Mouse (Mus musculus) c-Kit-negative CD71-positive TER-119-positive erythroid progenitor cells, embryonic 14.5 days (primary cell): ENCODE results near the gene Ddx39.

ENCODE experiments used
- DNase-seq: peaks from one replicate; pipeline ENCODE4 v3.0.0-alpha.2; 2013; ENCODE audit warnings: low read depth, low spot score

Ddx39 gene

DNA sequence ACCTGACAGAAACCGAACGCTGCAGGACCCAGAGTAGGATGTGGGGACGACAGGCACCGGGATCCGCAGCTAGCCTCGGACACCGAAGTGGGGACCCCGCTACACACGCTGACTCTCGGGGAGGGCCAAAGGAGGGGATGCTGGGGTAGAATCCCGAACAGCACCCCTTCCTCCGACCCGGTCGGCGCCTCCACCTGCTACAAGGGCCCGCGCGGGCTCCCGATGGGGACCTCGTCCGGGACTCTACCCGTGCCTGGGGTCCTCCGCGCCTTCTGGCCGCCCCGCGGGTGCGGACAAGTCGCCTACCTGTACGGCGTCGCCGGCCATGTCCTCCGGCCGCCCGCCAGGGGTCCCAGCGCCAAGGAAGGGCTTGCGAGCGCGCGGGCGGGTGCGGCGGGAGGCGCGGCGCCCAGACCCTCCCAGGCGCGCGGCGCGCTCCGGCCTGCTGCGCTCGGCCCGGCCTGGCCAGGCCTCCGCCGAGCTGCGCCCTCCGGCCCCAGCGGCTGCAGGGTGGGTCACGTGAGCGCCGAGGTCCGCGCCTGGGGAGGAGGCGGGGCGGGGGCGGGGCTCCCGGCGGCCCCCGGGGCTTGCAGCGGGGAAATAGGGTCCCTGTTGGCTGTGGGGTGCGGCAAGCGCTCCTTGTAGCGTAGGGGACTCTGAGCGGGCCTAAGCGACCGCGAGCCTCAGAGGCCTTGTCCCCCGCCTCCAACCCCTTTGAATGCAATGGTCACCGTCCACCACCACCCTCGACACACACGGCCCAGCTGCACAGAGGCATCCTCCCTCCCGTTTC, 16.1 kb upstream of the Ddx39 start, which contains the start of gene Pkn1:
Gene Pkn1 (minus strand): TSS at position 519 of the 793 bp plus-strand sequence.
- no peak for DNase-seq

DNA sequence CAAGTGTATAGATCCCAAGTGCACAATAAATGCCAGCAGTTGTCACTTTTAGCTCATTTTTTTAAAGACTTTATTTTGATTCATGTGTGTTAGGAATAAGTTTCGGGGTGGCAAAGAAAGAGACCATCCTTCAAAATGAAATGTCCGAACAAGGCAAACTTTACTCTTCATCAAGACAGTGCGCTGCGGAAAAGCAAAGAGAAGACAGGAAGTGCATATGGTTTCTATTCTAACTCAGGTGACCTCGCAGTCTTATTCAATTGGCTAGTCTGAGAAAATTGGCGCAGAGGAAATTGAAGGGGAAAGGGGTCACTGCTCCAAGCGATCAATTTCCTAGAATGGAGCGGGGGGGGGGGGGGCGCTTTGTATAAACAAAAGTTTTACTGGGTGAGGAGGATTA, 15.4 kb upstream of the Ddx39 start:
- no peak for DNase-seq

- DNase-seq = no peak
Observed at GRCm38 (mm10) chr8:83700423-83701085, 14.4 kb upstream of the Ddx39 start.

GRCm38 (mm10) chr8:83703426-83703825, 11.6 kb upstream of the Ddx39 start:
- no peak for DNase-seq

DNA sequence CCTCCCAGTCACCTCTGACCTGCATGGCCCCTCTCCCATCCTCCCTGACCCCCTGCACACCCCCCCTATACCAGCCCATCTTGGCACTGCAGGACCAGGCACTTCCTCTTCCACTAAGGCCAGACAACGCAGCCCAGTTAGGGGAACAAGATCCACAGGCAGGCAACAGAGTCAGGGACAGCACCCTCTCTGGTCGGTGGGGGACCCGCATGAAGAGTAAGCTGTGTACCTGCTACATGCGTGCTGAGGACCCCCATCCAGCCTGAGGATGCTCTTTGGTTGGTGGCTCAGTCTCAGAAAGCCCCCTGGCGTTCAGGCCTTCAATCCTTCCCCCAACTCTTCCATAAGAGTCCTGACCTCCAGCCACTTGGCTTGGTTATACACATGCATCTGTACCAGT, 8.6 kb upstream of the Ddx39 start:
- no peak for DNase-seq

DNA sequence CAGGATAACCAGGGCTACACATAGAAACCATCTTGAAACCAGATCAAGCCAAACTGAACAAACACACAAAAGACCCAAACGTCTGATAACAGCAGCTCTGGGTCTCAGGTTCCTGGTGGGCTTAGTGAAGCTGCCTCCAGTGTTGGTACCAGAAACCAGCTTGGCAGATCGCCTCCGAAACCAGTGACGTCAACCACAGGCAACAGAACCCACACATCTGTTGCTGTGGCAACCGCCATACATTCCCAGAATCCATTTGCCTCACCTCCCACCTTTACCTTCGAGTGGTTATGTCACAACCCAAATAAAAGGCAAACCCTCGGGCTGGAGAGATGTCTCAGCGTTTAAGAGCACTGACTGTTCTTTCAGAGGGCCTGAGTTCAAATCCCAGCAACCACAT, 7.4 kb upstream of the Ddx39 start:
- DNase-seq = no peak

GRCm38 (mm10) chr8:83714676-83715030, 324 bp upstream of the Ddx39 start:
- no peak for DNase-seq

DNA sequence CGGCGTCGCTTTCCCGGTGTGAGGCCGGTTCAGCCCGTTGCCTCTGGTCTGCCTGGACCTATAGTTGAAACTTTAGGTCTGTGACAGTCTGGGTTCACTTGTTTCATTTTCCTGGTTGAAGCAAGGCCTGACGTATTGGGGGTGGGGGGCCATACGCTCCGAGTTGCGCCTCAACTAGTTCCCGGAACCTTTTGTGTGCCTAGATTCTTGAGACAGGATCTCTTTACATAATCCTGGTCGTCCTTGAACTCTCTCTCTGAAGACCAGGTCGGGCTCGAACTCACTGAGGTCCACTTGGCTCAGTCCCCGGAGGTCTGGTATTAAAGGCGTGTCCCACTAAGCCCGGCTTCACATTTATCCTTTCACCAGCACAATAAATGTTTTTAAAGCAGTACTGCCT, 794 bp downstream of the Ddx39 start:
- DNase-seq = no peak

DNA sequence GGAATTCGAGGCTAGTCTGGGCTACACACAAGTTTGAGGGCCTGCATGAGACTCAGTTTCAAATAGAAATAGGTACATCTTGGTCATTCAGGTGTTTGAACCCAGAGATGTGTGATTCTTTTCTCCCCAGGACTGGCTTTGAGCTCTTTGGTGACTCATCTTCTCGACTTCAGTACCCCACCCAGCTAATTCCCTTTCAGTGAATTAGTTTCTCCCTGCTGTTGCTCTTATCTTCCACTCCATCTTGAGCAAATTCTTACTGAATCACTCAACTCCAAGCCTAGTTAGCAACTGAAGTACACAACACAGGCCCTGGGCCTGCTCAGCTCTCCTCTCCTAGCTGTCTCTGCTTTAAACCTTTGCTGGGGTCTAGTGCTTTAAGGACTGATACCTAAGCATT, 1.6 kb downstream of the Ddx39 start:
- peak; percentile 60 for DNase-seq

GRCm38 (mm10) chr8:83719048-83719447, 4.1 kb downstream of the Ddx39 start:
- DNase-seq = no peak

- DNase-seq = no peak
Observed at GRCm38 (mm10) chr8:83719693-83720092, 4.7 kb downstream of the Ddx39 start.

DNA sequence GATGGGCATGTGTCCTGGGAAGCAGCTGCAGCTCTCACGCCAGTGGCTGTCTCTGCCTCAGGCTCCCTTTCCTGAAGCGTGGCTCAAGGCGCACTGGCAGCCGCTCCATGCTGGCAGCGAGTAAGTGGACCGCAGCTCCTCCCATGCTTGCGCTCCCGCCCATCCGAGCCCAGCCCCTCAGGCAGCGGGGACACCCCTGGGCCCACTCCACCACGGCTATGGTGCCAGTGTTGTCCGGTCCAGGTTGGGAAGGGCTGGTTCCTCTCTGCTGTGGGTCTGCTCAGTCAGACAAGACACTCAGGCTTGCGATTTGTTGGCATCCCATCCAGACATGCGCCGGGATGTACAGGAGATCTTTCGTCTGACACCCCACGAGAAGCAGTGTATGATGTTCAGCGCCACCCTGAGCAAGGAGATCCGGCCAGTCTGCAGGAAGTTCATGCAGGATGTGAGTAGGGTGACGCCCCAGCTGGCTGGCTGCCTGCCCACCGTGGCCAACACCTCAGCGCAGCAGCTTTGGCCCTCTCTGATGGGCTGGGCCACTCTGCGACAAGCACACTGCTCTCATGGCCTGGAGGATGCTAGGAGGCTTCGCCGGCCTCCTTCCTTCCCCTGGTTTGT, 6.5 kb downstream of the Ddx39 start:
- DNase-seq = no peak

- DNase-seq = no peak
Observed at GRCm38 (mm10) chr8:83722631-83723030, 7.7 kb downstream of the Ddx39 start.

DNA sequence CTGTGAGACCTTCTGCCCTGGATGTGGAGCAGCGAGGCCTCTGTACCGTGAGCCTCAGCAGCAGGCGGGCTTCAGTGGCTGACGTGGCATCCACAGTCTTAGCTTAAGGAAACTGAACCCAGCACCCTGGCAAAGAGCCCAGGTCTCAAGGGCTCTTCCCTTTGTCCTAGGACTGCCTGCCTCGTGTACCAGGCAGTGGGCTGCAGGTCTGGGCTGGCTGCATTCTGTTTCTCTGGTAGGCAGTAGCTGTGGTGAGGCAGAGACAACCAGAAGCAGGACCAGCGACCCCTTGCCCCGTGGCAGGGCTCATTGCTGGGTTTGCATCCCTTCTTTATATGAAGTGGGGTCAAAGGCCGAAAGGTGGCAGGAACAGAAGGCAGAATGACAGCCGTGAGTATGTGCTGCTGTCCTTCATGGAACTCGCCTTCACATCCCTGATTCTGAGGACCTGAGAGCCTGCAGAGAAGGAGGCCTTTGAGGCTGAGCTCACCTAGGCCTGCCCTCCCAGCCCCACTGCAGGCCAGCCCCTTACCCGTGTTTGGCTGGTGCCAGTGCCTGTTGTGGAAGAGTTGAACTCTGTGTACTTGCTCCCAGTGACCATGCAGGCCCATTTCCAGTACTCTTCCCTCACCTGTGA, 8.6 kb downstream of the Ddx39 start:
- DNase-seq = no peak

DNA sequence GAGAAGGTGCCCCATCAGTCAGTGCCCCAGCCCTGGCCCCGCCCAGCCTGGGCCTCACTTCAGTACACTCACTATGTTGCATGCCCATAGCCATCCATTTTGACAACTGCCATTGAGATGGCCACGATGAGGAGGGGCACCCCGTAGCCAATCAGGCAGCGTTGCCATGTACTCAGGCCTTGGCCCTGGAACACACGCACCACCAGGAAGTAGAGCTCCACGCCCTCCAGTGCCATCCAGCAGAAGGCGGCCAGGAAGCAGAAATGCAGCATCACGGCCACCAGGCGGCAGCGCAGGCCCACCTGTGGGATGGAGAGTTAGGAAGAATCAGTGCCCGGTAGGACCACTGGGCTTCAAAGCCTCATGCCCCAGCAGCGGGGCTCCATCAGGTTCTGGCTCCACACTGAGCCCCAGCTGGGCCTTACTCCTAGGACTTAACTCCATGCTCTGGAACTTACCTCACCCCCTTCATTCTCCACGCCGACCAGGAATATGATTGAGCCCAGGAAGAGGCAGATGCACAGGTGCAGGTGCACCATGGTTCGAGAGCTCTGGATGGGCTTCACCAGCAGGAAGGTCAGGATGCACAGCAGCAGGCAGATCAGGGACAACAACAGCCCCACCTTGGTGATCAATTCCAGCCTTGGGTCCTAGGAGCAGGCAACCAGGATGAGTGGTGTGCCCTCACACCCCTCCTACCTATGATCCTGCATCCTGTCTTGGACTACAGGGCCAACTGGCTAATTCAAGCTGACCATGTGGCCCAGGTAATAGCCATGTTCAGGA, 9.9 kb downstream of the Ddx39 start:
- DNase-seq = no peak

DNA sequence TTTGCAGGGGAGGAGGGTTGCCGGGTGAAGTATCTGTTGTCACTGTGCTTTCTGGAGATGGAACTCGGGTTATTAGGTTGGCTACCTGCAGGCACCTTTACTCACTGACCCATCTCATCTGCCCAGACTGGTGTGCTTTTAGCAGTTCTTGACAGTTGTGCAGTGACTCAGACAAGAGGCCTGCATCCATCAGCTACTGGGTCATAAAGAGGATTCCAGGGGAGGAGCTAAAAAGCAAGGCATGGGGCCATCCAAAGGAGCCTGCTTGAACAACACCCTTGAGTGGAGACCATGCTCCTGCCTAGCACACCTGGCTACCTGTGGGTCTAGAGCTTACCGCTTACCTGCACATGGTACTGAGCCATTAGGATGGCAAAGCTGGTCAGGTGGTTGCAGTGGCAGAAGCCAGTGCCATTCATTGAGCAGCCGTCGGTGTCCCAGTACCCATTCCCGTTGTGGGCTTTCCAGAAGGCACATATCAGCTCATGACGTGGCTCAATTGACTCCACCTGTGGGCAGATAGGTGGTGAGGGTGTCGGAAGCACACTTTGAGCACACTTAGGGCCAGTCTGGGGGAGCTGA, 10.6 kb downstream of the Ddx39 start:
- no peak for DNase-seq

DNA sequence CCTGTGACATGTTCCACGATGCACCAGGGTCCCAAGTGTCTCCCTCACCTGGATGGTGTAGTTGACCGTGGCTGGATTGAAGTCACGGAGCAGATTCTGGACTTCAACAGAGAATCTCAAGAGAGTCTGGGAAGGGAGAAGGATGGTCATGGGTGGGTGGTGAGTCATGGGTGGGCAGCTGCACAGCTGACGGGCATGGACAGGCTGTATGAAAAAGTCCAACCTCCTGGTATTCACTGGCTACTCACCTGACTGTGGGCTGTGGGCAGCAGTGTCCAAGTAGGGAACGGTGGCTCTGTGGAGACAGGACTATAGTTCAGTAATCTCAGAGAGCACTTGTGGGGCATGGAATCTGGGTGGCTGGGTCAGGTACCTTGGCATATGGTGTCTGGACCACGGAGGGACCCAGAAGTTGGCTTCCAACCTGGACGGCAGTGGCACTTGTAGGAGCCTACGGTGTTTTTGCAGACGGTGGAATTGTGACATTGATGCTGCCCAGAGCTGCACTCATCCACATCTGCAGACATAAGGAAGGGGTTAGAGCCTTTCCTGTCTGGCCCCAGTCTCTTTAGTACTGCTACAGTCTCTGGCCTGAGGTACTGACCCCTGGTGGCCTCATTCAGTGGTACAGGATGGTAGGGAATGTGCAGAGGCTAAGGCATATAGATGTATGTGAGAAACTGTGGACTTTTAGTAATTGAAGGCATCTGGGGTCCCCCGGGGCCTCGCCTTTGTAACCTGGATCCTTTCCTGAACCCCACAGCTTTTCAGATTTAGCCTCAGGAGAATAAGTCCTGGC, 14.2 kb downstream of the Ddx39 start:
- no peak for DNase-seq

GRCm38 (mm10) chr8:83731906-83732305, 16.9 kb downstream of the Ddx39 start:
- DNase-seq = no peak

GRCm38 (mm10) chr8:83732919-83733318, 17.9 kb downstream of the Ddx39 start:
- no peak for DNase-seq

- DNase-seq = no peak
Observed at GRCm38 (mm10) chr8:83736681-83737080, 21.7 kb downstream of the Ddx39 start.
